Mouse (Mus musculus) stomach, embryonic 16.5 days (tissue): Measurements from ENCODE around the gene Fzr1. TPM values are rescaled to one million over a fixed set of nuclear protein-coding genes. Genes with fewer than 3 reads are reported as not detected.

Experiments
- ATAC-seq: fragments of 200-750 bp; cut with Nextera tagmentation; 2 replicates; pipeline ENCODE4 v1.8.0; 2017; ENCODE audit warnings: moderate number of reproducible peaks, moderate TSS enrichment; ENCODE audit not compliant: insufficient read depth, low FRiP score
- H3K27ac ChIP-seq: fragments of 300-500 bp; sonication (generic); 2 replicates; pipeline ENCODE4 v1.5.1; 2014; ENCODE audit warnings: low read length
- H3K27me3 ChIP-seq: fragments of 300-500 bp; sonication (generic); 2 replicates; pipeline ENCODE4 v1.6.1; 2014; ENCODE audit warnings: low read length, control low read depth, mixed read lengths; ENCODE audit not compliant: control insufficient read depth, insufficient read depth
- H3K36me3 ChIP-seq: fragments of 300-500 bp; sonication (generic); 2 replicates; pipeline ENCODE4 v1.6.1; 2014; ENCODE audit warnings: low read length; ENCODE audit not compliant: control insufficient read depth, insufficient read depth
- H3K4me1 ChIP-seq: fragments of 300-500 bp; sonication (generic); 2 replicates; pipeline ENCODE4 v1.6.1; 2014; ENCODE audit warnings: low read length, control low read depth, mixed read lengths; ENCODE audit not compliant: control insufficient read depth, insufficient read depth
- H3K4me2 ChIP-seq: fragments of 300-500 bp; sonication (generic); 2 replicates; pipeline ENCODE4 v1.6.1; 2014; ENCODE audit warnings: low read depth, low read length, mixed read lengths
- H3K4me3 ChIP-seq: fragments of 300-500 bp; sonication (generic); replicated peaks from 2 replicates; pipeline ENCODE4 v1.5.1; 2014; ENCODE audit warnings: mild to moderate bottlenecking, low read length
- H3K9ac ChIP-seq: fragments of 300-500 bp; sonication (generic); 2 replicates; pipeline ENCODE4 v1.6.1; 2014; ENCODE audit warnings: low read length
- H3K9me3 ChIP-seq: fragments of 300-500 bp; sonication (generic); replicated peaks from 2 replicates; pipeline ENCODE4 v1.6.1; 2016; ENCODE audit warnings: low read length, control low read depth; ENCODE audit not compliant: control insufficient read depth
- WGBS: fragments of 180-500 bp; shearing (Covaris S2); extraction: QIAGEN DNeasy Blood & Tissue Kit; methylation state at CpG from one replicate; pipeline ENCODE4 v1.1.7; 2014; 5-methylcytosine and 5-hydroxymethylcytosine counted together
- microRNA-seq: library from miRNA; unstranded; fragments of <30 nt; microRNA quantifications from one replicate; pipeline ENCODE4, GENCODE M21; 2016
- polyA plus RNA-seq: library from polyadenylated mRNA; unstranded; fragments of >200 nt; fragmentation: Nextera tagmentation; extraction: Ambion mirVana; gene quantifications from 2 replicates; pipeline ENCODE4 v1.2.1, GENCODE M21; 2015

Fzr1 gene
- polyA plus RNA-seq, 1 experiment from 2014 or later: 79.0 TPM

DNA sequence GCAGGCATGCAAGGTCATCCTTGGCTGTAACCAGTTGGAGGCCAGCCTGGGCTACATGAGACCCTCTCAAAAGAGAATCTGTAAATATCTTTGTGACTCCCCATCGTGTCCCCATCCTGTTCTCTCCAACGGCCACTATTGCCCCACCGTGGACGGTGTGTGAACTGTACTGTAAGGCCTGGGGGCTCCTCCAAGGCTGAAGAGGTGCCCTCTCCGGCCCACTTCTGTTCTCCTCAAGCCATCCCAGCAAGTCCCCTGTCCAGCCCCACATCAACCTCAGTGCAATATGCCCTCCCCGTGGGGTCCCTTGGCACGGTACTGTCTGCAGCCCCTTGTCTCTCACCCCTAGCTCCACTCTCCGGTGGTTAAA, 59.0 kb downstream of the Fzr1 start:
- H3K36me3 ChIP-seq: peaks cover 29% of the 10 kb centered on the region
- no peaks in the 10 kb centered on the region for H3K9me3 ChIP-seq
- H3K27me3 ChIP-seq: no peaks in the 10 kb centered on the region
- H3K4me1 ChIP-seq: peaks cover 37% of the 10 kb centered on the region
- H3K9ac ChIP-seq: peak overlapping the region; percentile 73
- no peak for ATAC-seq
- H3K4me3 ChIP-seq: peak overlapping the region; percentile 96
- 31% methylated on average over 8 of the region's 8 CpGs for WGBS
- H3K27ac ChIP-seq: peak overlapping the region; percentile 89
- H3K4me2 ChIP-seq: peak overlapping the region; percentile 63

DNA sequence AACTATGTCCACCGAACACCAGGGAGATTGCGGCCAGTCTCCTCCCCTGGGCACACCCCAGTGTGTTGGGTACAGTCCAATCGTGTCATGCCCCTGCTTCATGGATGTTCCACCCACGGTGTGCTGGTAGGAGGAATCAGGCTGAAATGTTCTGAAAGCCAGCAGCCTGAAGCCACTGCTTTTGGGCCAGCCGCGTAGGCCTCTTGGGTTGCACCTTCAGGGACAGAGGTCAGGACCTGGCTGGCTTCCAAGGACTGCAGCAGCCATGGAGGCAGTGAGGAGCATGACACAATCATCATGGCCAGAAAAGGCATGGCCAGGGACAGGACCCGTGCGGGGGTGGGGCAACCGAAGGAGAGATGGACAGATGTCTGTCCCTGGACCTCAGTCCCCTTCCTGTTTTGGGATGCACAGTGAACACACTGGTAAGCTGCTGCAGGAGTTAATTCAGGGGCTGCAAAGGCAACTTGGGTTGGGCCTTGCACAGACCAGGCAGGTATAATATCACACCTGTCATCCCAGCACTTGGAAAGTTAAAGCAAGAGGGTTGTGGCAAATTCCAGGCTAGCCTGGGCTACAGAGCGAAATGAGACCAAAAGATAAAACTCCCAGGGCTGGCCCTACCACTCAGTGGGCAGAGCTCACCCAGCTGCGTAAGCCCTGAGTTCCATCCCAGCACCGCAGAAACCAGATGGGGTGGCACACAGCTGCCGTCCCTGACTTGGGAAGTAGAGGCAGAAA, 59.6 kb downstream of the Fzr1 start:
- Histone ChIP-seq H3K4me1 (peaks cover 37% of the 10 kb centered on the region), H3K4me2 (peak overlapping the region; percentile 63; the same call in 1 of the 2 replicates), H3K9me3 (no peaks in the 10 kb centered on the region), H3K27me3 (no peaks in the 10 kb centered on the region), H3K27ac (0 out of 2 replicates have a peak overlapping the region, but pooled peaks have one; percentile 89), H3K9ac (peak overlapping the region; percentile 73), H3K4me3 (no peak overlapping the region), H3K36me3 (peaks cover 29% of the 10 kb centered on the region)
- no peak for ATAC-seq
- WGBS: 82% methylated on average over 13 of the region's 13 CpGs

DNA sequence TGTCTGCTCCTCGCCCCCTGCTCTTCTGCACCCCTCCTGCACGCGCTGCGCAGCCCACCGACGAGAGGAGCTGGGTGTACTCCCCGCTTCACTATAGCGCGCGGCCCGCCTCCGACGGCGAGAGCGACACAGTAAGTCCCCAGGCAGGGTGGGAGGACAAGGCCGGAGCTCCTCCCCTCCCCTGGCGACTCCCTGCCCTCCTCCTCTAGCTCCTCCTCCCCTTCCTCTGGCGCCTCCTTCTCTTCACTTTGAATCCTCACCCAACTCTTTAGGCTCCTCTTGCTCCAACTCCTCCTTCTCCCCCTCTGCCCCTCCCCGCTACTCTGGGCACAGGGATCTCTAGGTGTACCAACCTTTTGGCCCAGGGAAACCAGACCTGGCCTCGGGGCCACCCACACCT, 61.0 kb downstream of the Fzr1 start:
- ATAC-seq: peak; percentile 12; the same call in 1 of the 2 replicates
- peak overlapping the region; percentile 70 for H3K9ac ChIP-seq
- H3K4me2 ChIP-seq: peak overlapping the region; percentile 65
- H3K27ac ChIP-seq: peak overlapping the region; percentile 49; the same call in 1 of the 2 replicates
- no peaks in the 10 kb centered on the region for H3K27me3 ChIP-seq
- peaks cover 36% of the 10 kb centered on the region for H3K4me1 ChIP-seq
- WGBS: 12% methylated on average over 20 of the region's 20 CpGs
- H3K4me3 ChIP-seq: peak overlapping the region; percentile 34
- H3K9me3 ChIP-seq: no peaks in the 10 kb centered on the region
- H3K36me3 ChIP-seq: 0 out of 2 replicates have a peak, but pooled peaks cover 15% of the 10 kb centered on the region

GRCm38 (mm10) chr10:81316338-81317060, 61.8 kb downstream of the Fzr1 start:
- Histone ChIP-seq H3K27ac (0 out of 2 replicates have a peak overlapping the region, but pooled peaks have one; percentile 14), H3K9ac (peak overlapping the region; percentile 70), H3K27me3 (no peaks in the 10 kb centered on the region), H3K9me3 (no peaks in the 10 kb centered on the region), H3K36me3 (peaks cover 14% of the 10 kb centered on the region; the same call in 1 of the 2 replicates), H3K4me3 (peak overlapping the region; percentile 34), H3K4me2 (peak overlapping the region; percentile 65), H3K4me1 (peaks cover 29% of the 10 kb centered on the region)
- no peak for ATAC-seq
- WGBS: 44% methylated on average over 16 of the region's 16 CpGs

Small RNA genes within 50 kb of the gene (microRNA-seq; reads per million reads assigned to microRNA genes)
- gene Mir1191b: 1.3 reads per million
- not detected for gene Mir6913

Other genes starting within 250 kb of the Fzr1 start
- 36.6 and 47.4 TPM in 2 replicates for gene Zbtb7a, start 243.3 kb downstream of the Fzr1 start, polyA plus RNA-seq
- 34.8 and 35.8 TPM in 2 replicates for gene Pias4, start 210.6 kb downstream of the Fzr1 start, polyA plus RNA-seq
- 533 and 575 TPM in 2 replicates for gene Eef2, start 201.9 kb downstream of the Fzr1 start, polyA plus RNA-seq
- gene Dapk3, start 195.5 kb downstream of the Fzr1 start, polyA plus RNA-seq: 30.5 and 32.4 TPM in 2 replicates
- gene 4930442H23Rik, start 194.7 kb downstream of the Fzr1 start, polyA plus RNA-seq: not detected in 2 replicates
- gene Nmrk2, start 176.5 kb downstream of the Fzr1 start, polyA plus RNA-seq: 0.57 TPM in 1 of 2 replicates, not detected in the other
- 1.5 TPM in 2 replicates for gene Atcay, start 147.7 kb downstream of the Fzr1 start, polyA plus RNA-seq
- gene Zfr2, start 145.4 kb downstream of the Fzr1 start, polyA plus RNA-seq: 5.3 and 5.9 TPM in 2 replicates
- 3.6 and 4.2 TPM in 2 replicates for gene Matk, start 125.6 kb downstream of the Fzr1 start, polyA plus RNA-seq
- gene Mrpl54, start 111.6 kb downstream of the Fzr1 start, polyA plus RNA-seq: 197 and 220 TPM in 2 replicates
- gene Apba3, start 111.6 kb downstream of the Fzr1 start, polyA plus RNA-seq: 61.6 and 66.9 TPM in 2 replicates
- gene Tjp3, start 86.9 kb downstream of the Fzr1 start, polyA plus RNA-seq: 29.1 and 35.7 TPM in 2 replicates
- gene Pip5k1c, start 85.6 kb downstream of the Fzr1 start, polyA plus RNA-seq: 40.8 and 41.8 TPM in 2 replicates
- 22.4 and 26.7 TPM in 2 replicates for gene Cactin, start 57.4 kb downstream of the Fzr1 start, polyA plus RNA-seq
- gene Tbxa2r, start 49.8 kb downstream of the Fzr1 start, polyA plus RNA-seq: 28.1 and 31.5 TPM in 2 replicates
- 0.05 TPM in 1 of 2 replicates, not detected in the other for gene Gipc3, start 35.2 kb downstream of the Fzr1 start, polyA plus RNA-seq
- gene Hmg20b, start 28.0 kb downstream of the Fzr1 start, polyA plus RNA-seq: 67.7 and 70.2 TPM in 2 replicates
- 7.3 and 8.6 TPM in 2 replicates for gene Mfsd12, start 21.0 kb downstream of the Fzr1 start, polyA plus RNA-seq
- gene 4930404N11Rik, start 12.7 kb downstream of the Fzr1 start, polyA plus RNA-seq: 2.9 and 3.0 TPM in 2 replicates
- gene Dohh, start 5.9 kb upstream of the Fzr1 start, polyA plus RNA-seq: 77.4 and 79.6 TPM in 2 replicates
- gene Gm48551, start 6.0 kb upstream of the Fzr1 start, polyA plus RNA-seq: 3.0 and 3.8 TPM in 2 replicates
- 1.3 and 1.5 TPM in 2 replicates for gene Gm48552, start 10.5 kb upstream of the Fzr1 start, polyA plus RNA-seq
- gene Smim24, start 14.5 kb upstream of the Fzr1 start, polyA plus RNA-seq: 61.8 and 65.3 TPM in 2 replicates
- 74.8 and 82.5 TPM in 2 replicates for gene Nfic, start 77.1 kb upstream of the Fzr1 start, polyA plus RNA-seq
- gene Celf5, start 104.2 kb upstream of the Fzr1 start, polyA plus RNA-seq: 1.3 and 1.5 TPM in 2 replicates
- gene Ncln, start 117.9 kb upstream of the Fzr1 start, polyA plus RNA-seq: 88.4 and 96.7 TPM in 2 replicates
- gene S1pr4, start 121.6 kb upstream of the Fzr1 start, polyA plus RNA-seq: 1.2 TPM in 2 replicates
- 9.0 and 11.0 TPM in 2 replicates for gene Gna15, start 145.7 kb upstream of the Fzr1 start, polyA plus RNA-seq
- gene Gna11, start 166.7 kb upstream of the Fzr1 start, polyA plus RNA-seq: 101 and 105 TPM in 2 replicates
- gene Aes, start 181.0 kb upstream of the Fzr1 start, polyA plus RNA-seq: 325 and 351 TPM in 2 replicates
- gene Tle2, start 196.0 kb upstream of the Fzr1 start, polyA plus RNA-seq: 20.6 and 23.6 TPM in 2 replicates
- 26.0 and 31.2 TPM in 2 replicates for gene Tle6, start 222.6 kb upstream of the Fzr1 start, polyA plus RNA-seq
- gene BC025920, start 227.8 kb upstream of the Fzr1 start, polyA plus RNA-seq: 0.46 and 0.61 TPM in 2 replicates
- 28.6 and 33.6 TPM in 2 replicates for gene Sirt6, start 249.3 kb upstream of the Fzr1 start, polyA plus RNA-seq